Mouse (Mus musculus) myocyte (in vitro differentiated cells): ENCODE data around the gene Mat2b. TPM values are rescaled to one million over a fixed set of nuclear protein-coding genes. Genes with fewer than 3 reads are reported as not detected.
"Not testable (repeated sequence)": the region's sequence is repeated elsewhere in the genome, so short reads cannot be mapped to it uniquely, and the experiment has no call there.

Experiments
- H3K27me3 ChIP-seq: one replicate; pipeline ENCODE4 v1.6.1; 2011; ENCODE audit not compliant: control insufficient read depth, insufficient read depth, insufficient read length
- H3K36me3 ChIP-seq: one replicate; pipeline ENCODE4 v1.6.1; 2011; ENCODE audit not compliant: control insufficient read depth, insufficient read depth
- H3K4me2 ChIP-seq: one replicate; pipeline ENCODE4 v1.6.1; 2011; ENCODE audit warnings: low read depth, control low read depth
- H3K4me3 ChIP-seq: one replicate; pipeline ENCODE4 v1.5.1; 2011; ENCODE audit warnings: mild to moderate bottlenecking, control low read depth, moderate library complexity
- H3K79me2 ChIP-seq: one replicate; pipeline ENCODE4 v1.6.1; 2011; ENCODE audit not compliant: control insufficient read depth, insufficient read depth
- H3ac ChIP-seq: one replicate; pipeline ENCODE4 v1.6.1; 2011; ENCODE audit not compliant: control insufficient read depth, insufficient read length
- CEBPB ChIP-seq: IDR thresholded peaks from 2 replicates; pipeline ENCODE4 v1.6.1; 2011; ENCODE audit warnings: mild to moderate bottlenecking, moderate library complexity; ENCODE audit not compliant: poor library complexity, insufficient read depth, severe bottlenecking
- E2F4 ChIP-seq: IDR thresholded peaks from one replicate; pipeline ENCODE4 v1.6.1; 2011; ENCODE audit warnings: mild to moderate bottlenecking, control low read depth, moderate library complexity; ENCODE audit not compliant: insufficient read depth
- MAX ChIP-seq: IDR thresholded peaks from one replicate; pipeline ENCODE4 v1.6.1; 2011; ENCODE audit warnings: low read depth, mild to moderate bottlenecking, control low read depth
- MYOD1 ChIP-seq, 3 experiments: IDR thresholded peaks; one replicate each; pipeline ENCODE4 v1.6.1; 2011; ENCODE audit warnings: control low read depth in 2 of 3, low read depth in 2 of 3, mild to moderate bottlenecking in 2 of 3, moderate library complexity in 1 of 3; ENCODE audit not compliant: insufficient read length in 2 of 3, control insufficient read depth in 1 of 3
- MYOG ChIP-seq, 3 experiments: IDR thresholded peaks; one replicate each; pipeline ENCODE4 v1.6.1; 2011; ENCODE audit warnings: control low read depth in 2 of 3, low read depth in 2 of 3, mild to moderate bottlenecking in 2 of 3; ENCODE audit not compliant: insufficient read length in 2 of 3, control insufficient read depth in 1 of 3, insufficient read depth in 1 of 3
- POLR2A ChIP-seq: IDR thresholded peaks from one replicate; pipeline ENCODE4 v1.6.1; 2011; ENCODE audit warnings: low read depth, mild to moderate bottlenecking, control low read depth, moderate library complexity; ENCODE audit not compliant: insufficient read length
- POLR2AphosphoS2 ChIP-seq: IDR thresholded peaks from one replicate; pipeline ENCODE4 v1.6.1; 2011; ENCODE audit warnings: low read depth, control low read depth; ENCODE audit not compliant: insufficient read length
- REST ChIP-seq: IDR thresholded peaks from one replicate; pipeline ENCODE4 v1.6.1; 2011; ENCODE audit warnings: mild to moderate bottlenecking, control low read depth, moderate library complexity; ENCODE audit not compliant: insufficient read depth, insufficient read length
- SRF ChIP-seq: IDR thresholded peaks from one replicate; pipeline ENCODE4 v1.6.1; 2011; ENCODE audit warnings: low read depth; ENCODE audit not compliant: control insufficient read depth, insufficient read length
- TCF12 ChIP-seq: IDR thresholded peaks from one replicate; pipeline ENCODE4 v1.6.1; 2011; ENCODE audit warnings: mild to moderate bottlenecking, control low read depth; ENCODE audit not compliant: poor library complexity, insufficient read depth, severe bottlenecking
- TCF3 ChIP-seq: IDR thresholded peaks from one replicate; pipeline ENCODE4 v1.6.1; 2011; ENCODE audit warnings: low read depth, control low read depth; ENCODE audit not compliant: insufficient read length
- USF1 ChIP-seq: IDR thresholded peaks from one replicate; pipeline ENCODE4 v1.6.1; 2011; ENCODE audit warnings: low read depth, mild to moderate bottlenecking, control low read depth, moderate library complexity
- polyA plus RNA-seq: library from polyadenylated mRNA; unstranded; fragments of >200 nt; fragmentation: generic; extraction: Trizol; gene quantifications from one replicate; pipeline ENCODE4 v1.2.1, GENCODE M21; 2012; ENCODE audit warnings: missing spikeins

Gene Mat2b
- polyA plus RNA-seq, 1 experiment, result 29.3 TPM

- TF ChIP-seq E2F4 (no peak), MYOG (IDR thresholded peaks at IDR 0.05; ENCODE audit: control insufficient read depth in 1 of 3, insufficient read depth in 1 of 3, insufficient read length in 2 of 3, low read depth in 2 of 3) (no peak), POLR2AphosphoS2 (no peak), USF1 (no peak), TCF3 (no peak), POLR2A (no peak), TCF12 (no peak), CEBPB (no peak), SRF (no peak), REST (no peak), MAX (no peak), MYOD1 (IDR thresholded peaks at IDR 0.05; ENCODE audit: control insufficient read depth in 1 of 3, insufficient read length in 2 of 3, low read depth in 2 of 3) (no peak)
- H3K4me2 ChIP-seq, result no peak overlapping the region
Observed at GRCm38 (mm10) chr11:40713858-40714257, 18.9 kb upstream of the Mat2b start.

GRCm38 (mm10) chr11:40709899-40710298 lies 14.9 kb upstream of the Mat2b start:
- not testable (repeated sequence) for H3K4me2 ChIP-seq, H3K27me3 ChIP-seq, H3K79me2 ChIP-seq, H3K4me3 ChIP-seq, H3ac ChIP-seq
- H3K36me3 ChIP-seq, result peaks cover 44% of the 10 kb centered on the region

More at GRCm38 (mm10) chr11:40713858-40714257, 18.9 kb upstream of the Mat2b start:
- no peaks in the 10 kb centered on the region for H3K79me2 ChIP-seq
- no peak overlapping the region for H3ac ChIP-seq
- peaks cover 60% of the 10 kb centered on the region for H3K36me3 ChIP-seq
- no peaks in the 10 kb centered on the region for H3K27me3 ChIP-seq
- H3K4me3 ChIP-seq, result no peak overlapping the region

GRCm38 (mm10) chr11:40694311-40695087 lies 504 bp downstream of the Mat2b start:
- peak overlapping the region; percentile 100 for H3K4me2 ChIP-seq
- no peaks in the 10 kb centered on the region for H3K27me3 ChIP-seq
- TF ChIP-seq USF1 (no peak), POLR2A (peak; percentile 20)
- H3K36me3 ChIP-seq, result no peaks in the 10 kb centered on the region
- H3K4me3 ChIP-seq, result peak overlapping the region; percentile 35
- H3K79me2 ChIP-seq, result peaks cover 27% of the 10 kb centered on the region
- H3ac ChIP-seq, result no peak overlapping the region

- peak overlapping the region; percentile 100 for H3K4me2 ChIP-seq
- H3ac ChIP-seq, result no peak overlapping the region
- H3K27me3 ChIP-seq, result no peaks in the 10 kb centered on the region
- TF ChIP-seq POLR2A (peak; percentile 27), USF1 (peak; percentile 10), TCF3 (no peak)
- peak overlapping the region; percentile 35 for H3K4me3 ChIP-seq
- H3K79me2 ChIP-seq, result peaks cover 38% of the 10 kb centered on the region
- H3K36me3 ChIP-seq, result no peaks in the 10 kb centered on the region
Observed at GRCm38 (mm10) chr11:40693366-40693951, 1.5 kb downstream of the Mat2b start.

DNA sequence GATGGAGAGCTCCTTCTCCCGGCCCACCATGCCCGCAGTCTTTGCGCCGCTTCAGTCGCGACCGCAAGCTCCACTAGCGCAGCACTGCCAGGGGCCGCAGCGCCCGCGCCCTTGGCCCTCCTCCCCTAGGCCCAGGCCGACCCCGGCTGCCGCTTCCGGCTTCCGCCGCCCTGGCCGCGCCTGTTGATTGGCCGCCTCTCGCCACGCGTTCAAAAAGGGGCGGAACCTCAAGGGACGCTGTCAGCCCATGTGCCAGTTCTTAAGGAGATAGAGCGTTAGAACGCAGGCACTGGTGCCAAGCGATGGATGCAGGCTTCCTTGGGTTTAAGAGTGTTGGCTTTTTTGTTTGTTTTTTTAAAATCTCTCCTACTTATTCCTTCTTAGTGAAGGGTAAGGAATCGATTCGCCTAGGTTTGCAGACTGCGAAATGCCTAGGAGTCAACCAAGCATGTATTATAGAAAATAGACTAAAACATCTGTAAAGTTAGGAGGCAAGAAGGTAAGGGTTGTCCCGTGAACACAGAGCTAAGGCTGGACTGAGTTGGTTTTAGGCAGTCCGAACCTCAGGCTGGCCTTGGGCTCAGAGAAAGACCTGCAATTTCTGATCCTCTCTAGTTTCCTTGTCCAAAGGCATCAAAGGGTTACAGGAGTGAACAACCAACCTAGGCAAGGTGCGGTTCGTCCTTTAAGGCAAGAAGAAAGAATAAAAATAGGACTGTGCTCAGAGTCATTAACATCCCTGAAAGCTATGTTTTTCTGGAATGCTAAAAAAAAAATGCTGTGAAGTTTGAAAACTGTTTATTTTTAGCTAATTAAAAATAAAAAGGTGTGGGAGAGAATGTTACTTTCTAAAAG lies 2.3 kb downstream of the Mat2b start:
- no peaks in the 10 kb centered on the region for H3K36me3 ChIP-seq
- peaks cover 45% of the 10 kb centered on the region for H3K79me2 ChIP-seq
- peak overlapping the region; percentile 4 for H3ac ChIP-seq
- no peaks in the 10 kb centered on the region for H3K27me3 ChIP-seq
- TF ChIP-seq TCF12 (no peak), POLR2AphosphoS2 (peak; percentile 86), TCF3 (no peak), E2F4 (peak; percentile 9), POLR2A (peak; percentile 88), USF1 (peak; percentile 79), MAX (peak; percentile 80)
- H3K4me3 ChIP-seq, result peak overlapping the region; percentile 35
- H3K4me2 ChIP-seq, result peak overlapping the region; percentile 100
